Mouse (Mus musculus) MEL (cell line): ENCODE measurements around the gene Zfp652. TPM values are rescaled to one million over a fixed set of nuclear protein-coding genes. Genes with fewer than 3 reads are reported as not detected.

Experiments
- DNase-seq: peaks from one replicate; pipeline ENCODE4 v3.0.0; 2011; ENCODE audit warnings: low read depth, low spot score
- H3K27ac ChIP-seq: 2 replicates; pipeline ENCODE4 v1.5.1; 2012; ENCODE audit warnings: low read depth, mild to moderate bottlenecking, control low read depth, low read length, moderate library complexity; ENCODE audit not compliant: control insufficient read depth
- H3K27me3 ChIP-seq, 2 experiments: fragments of 150-350 bp in 1 of 2; sonication (generic) in 1 of 2; 2 replicates each; pipeline ENCODE4 v1.6.1; 2012; ENCODE audit warnings: low read length in 2 of 2, mild to moderate bottlenecking in 2 of 2, improper control_type of control experiment in 1 of 2, moderate library complexity in 1 of 2; ENCODE audit not compliant: insufficient read depth in 2 of 2, control insufficient read depth in 1 of 2
- H3K36me3 ChIP-seq, 2 experiments: 2 replicates each; pipeline ENCODE4 v1.6.1; 2012 to 2014; ENCODE audit warnings: low read length in 2 of 2, improper control_type of control experiment in 1 of 2, inconsistent platforms in 1 of 2, mild to moderate bottlenecking in 1 of 2; ENCODE audit not compliant: insufficient read depth in 2 of 2, control insufficient read depth in 1 of 2
- H3K4me1 ChIP-seq, 2 experiments: fragments of 150-350 bp in 1 of 2; sonication (generic) in 1 of 2; 2 replicates each; pipeline ENCODE4 v1.6.1; 2012; ENCODE audit warnings: low read length in 2 of 2, improper control_type of control experiment in 1 of 2, mild to moderate bottlenecking in 1 of 2; ENCODE audit not compliant: insufficient read depth in 2 of 2, control insufficient read depth in 1 of 2
- H3K4me3 ChIP-seq, 2 experiments: fragments of 150-350 bp in 1 of 2; sonication (generic) in 1 of 2; 2 replicates each; pipeline ENCODE4 v1.5.1; 2012; ENCODE audit warnings: low read depth in 2 of 2, low read length in 2 of 2, mild to moderate bottlenecking in 2 of 2, moderate library complexity in 2 of 2, control low read depth in 1 of 2, improper control_type of control experiment in 1 of 2; ENCODE audit not compliant: control insufficient read depth in 1 of 2, insufficient read depth in 1 of 2
- H3K79me2 ChIP-seq: 2 replicates; pipeline ENCODE4 v1.6.1; 2012; ENCODE audit warnings: mild to moderate bottlenecking, low read length, moderate library complexity; ENCODE audit not compliant: control insufficient read depth, poor library complexity, insufficient read depth
- H3K9ac ChIP-seq: 2 replicates; pipeline ENCODE4 v1.6.1; 2012; ENCODE audit warnings: low read depth, mild to moderate bottlenecking, control low read depth, low read length, moderate library complexity; ENCODE audit not compliant: control insufficient read depth, poor library complexity, severe bottlenecking
- H3K9me3 ChIP-seq: fragments of 150-350 bp; sonication (generic); replicated peaks from 2 replicates; pipeline ENCODE4 v1.6.1; 2012; ENCODE audit warnings: mild to moderate bottlenecking, low read length, improper control_type of control experiment, moderate library complexity; ENCODE audit not compliant: insufficient read depth
- EP300 ChIP-seq, 2 experiments: IDR thresholded peaks; 2 replicates each; pipeline ENCODE4 v1.6.1; 2011; ENCODE audit warnings: improper control_type of control experiment in 2 of 2, low read length in 2 of 2, low read depth in 1 of 2, mild to moderate bottlenecking in 1 of 2
- GATA1 ChIP-seq: IDR thresholded peaks from 2 replicates; pipeline ENCODE4 v1.6.1; 2011; ENCODE audit warnings: low read depth, low read length, improper control_type of control experiment
- KAT2A ChIP-seq: conservative IDR thresholded peaks from 2 replicates; pipeline ENCODE4 v1.6.1; 2012; ENCODE audit warnings: low read depth, low read length, improper control_type of control experiment, inconsistent platforms
- MAX ChIP-seq: IDR thresholded peaks from 2 replicates; pipeline ENCODE4 v1.6.1; 2011; ENCODE audit warnings: low read length, improper control_type of control experiment
- MEF2A ChIP-seq: IDR thresholded peaks from 2 replicates; pipeline ENCODE4 v1.6.1; 2014; ENCODE audit warnings: low read depth, mild to moderate bottlenecking, inconsistent platforms, low read length, improper control_type of control experiment; ENCODE audit not compliant: poor library complexity, insufficient replicate concordance, severe bottlenecking; ENCODE audit errors: extremely low read depth
- POLR2AphosphoS2 ChIP-seq: IDR thresholded peaks from 2 replicates; pipeline ENCODE4 v1.6.1; 2011; ENCODE audit warnings: low read length, improper control_type of control experiment
- RAD21 ChIP-seq: IDR thresholded peaks from 2 replicates; pipeline ENCODE4 v1.6.1; 2011; ENCODE audit warnings: mild to moderate bottlenecking, low read depth, low read length, improper control_type of control experiment
- SIN3A ChIP-seq: IDR thresholded peaks from 2 replicates; pipeline ENCODE4 v1.6.1; 2012; ENCODE audit warnings: low read length, improper control_type of control experiment, inconsistent platforms
- TCF12 ChIP-seq: IDR thresholded peaks from 2 replicates; pipeline ENCODE4 v1.6.1; 2014; ENCODE audit warnings: low read depth, mild to moderate bottlenecking, inconsistent platforms, low read length, improper control_type of control experiment, moderate library complexity
- USF1 ChIP-seq: IDR thresholded peaks from 2 replicates; pipeline ENCODE4 v1.6.1; 2014; ENCODE audit warnings: low read depth, mild to moderate bottlenecking, inconsistent platforms, low read length, improper control_type of control experiment, moderate library complexity
- ZC3H11A ChIP-seq: IDR thresholded peaks from 2 replicates; pipeline ENCODE4 v1.6.1; 2012; ENCODE audit warnings: low read depth, mild to moderate bottlenecking, inconsistent platforms, low read length, improper control_type of control experiment
- polyA plus RNA-seq, 2 experiments: library from polyadenylated mRNA; stranded (reverse) in 1 of 2; unstranded in 1 of 2; fragments of >175 nt in 1 of 2; fragments of >200 nt in 1 of 2; gene quantifications; 2 replicates each; pipeline versions ENCODE4 v1.2.1 to v1.2.4; 2012; ENCODE audit warnings: low replicate concordance in 2 of 2, low read depth in 1 of 2; ENCODE audit not compliant: insufficient read length in 2 of 2, insufficient read depth in 1 of 2, missing spikeins in 1 of 2
- total RNA-seq: library from RNA; depleted of rRNA; stranded (reverse); fragments of 300-350 nt; gene quantifications from 2 replicates; pipeline ENCODE4 v1.2.3, GENCODE M21; 2012

Gene Zfp652
- total and polyA plus RNA-seq, 3 experiments, result 19.3 to 38.5 (median 31.8) TPM

- TF ChIP-seq RAD21, result no peak
These were observed 124.0 kb downstream of the Zfp652 start (continued) for GRCm38 (mm10) chr11:95836433-95836832.

GRCm38 (mm10) chr11:95837059-95837458 lies 124.6 kb downstream of the Zfp652 start, which contains the start of gene Gngt2:
Gene Gngt2 (plus strand): TSS chr11:95837216.
- Histone ChIP-seq H3K27ac (peak within 1 kb of the TSS; percentile 97), H3K4me1 (peaks cover 16 to 57% of the 10 kb centered on the region in 2 experiments), H3K27me3 (no peaks in the 10 kb centered on the region)

DNA sequence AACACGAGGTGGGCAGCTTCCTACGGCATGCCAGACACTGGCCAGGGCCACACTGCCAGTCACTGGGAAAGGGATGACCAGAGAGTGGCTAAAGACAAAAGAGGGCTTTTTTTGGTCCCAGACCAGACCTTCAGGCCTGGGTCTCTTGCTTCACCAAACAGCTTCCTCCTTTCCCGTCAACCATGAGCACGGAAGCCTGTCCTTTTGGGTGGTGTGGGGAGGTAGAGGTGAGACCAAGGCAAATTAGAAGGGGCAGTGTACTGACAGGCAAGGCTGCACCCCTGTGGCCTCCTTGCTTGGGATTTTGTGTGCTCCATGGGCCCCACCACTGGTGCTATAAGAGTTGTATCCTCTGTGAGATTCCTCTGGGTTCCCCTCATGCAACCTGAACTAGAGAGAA lies 126.1 kb downstream of the Zfp652 start:
- TF ChIP-seq SIN3A (0 out of 2 replicates have a peak, but pooled peaks have one; percentile 31), EP300 (IDR thresholded peaks at IDR 0.05; ENCODE audit: low read depth in 1 of 2, low read length in 2 of 2) (0 out of 4 replicates have a peak, but pooled peaks of 1 of the 2 experiments have one; percentile 15), KAT2A (no peak)
- Histone ChIP-seq H3K27ac (no peak overlapping the region), H3K27me3 (no peaks in the 10 kb centered on the region), H3K9ac (no peak overlapping the region), H3K4me3 (no peak overlapping the region), H3K36me3 (peaks cover 0 to 32% of the 10 kb centered on the region in 2 experiments; a peak in 2 of 4 replicates), H3K4me1 (peaks cover 22 to 62% of the 10 kb centered on the region in 2 experiments), H3K79me2 (no peaks in the 10 kb centered on the region; the same call in 1 of the 2 replicates), H3K9me3 (no peaks in the 10 kb centered on the region)
- no peak for DNase-seq

More at GRCm38 (mm10) chr11:95837059-95837458, 124.6 kb downstream of the Zfp652 start, which contains the start of gene Gngt2:
- no peaks in the 10 kb centered on the region; the same call in 1 of the 2 replicates for H3K79me2 ChIP-seq
- peaks cover 0 to 25% of the 10 kb centered on the region in 2 experiments; a peak in 2 of 4 replicates for H3K36me3 ChIP-seq
- H3K9me3 ChIP-seq, result no peaks in the 10 kb centered on the region
- no peak within 1 kb of the TSS; a peak in 2 of 4 replicates for H3K4me3 ChIP-seq
- H3K9ac ChIP-seq, result peak within 1 kb of the TSS; percentile 74
- no peak for TF ChIP-seq GATA1
- TF ChIP-seq ZC3H11A, result no peak
- no peak for TF ChIP-seq POLR2AphosphoS2
- no peak for TF ChIP-seq MEF2A
- TF ChIP-seq TCF12, result no peak
- no peak for TF ChIP-seq MAX
- TF ChIP-seq USF1, result no peak
- DNase-seq, result no peak
